Mouse (Mus musculus) kidney, adult 2 months (tissue): ENCODE measurements around the gene Kif2c.

Source experiments
- CTCF ChIP-seq: fragments of 200-500 bp; conservative IDR thresholded peaks from 2 replicates; pipeline ENCODE4 v1.5.1; 2011; ENCODE audit warnings: low read depth, mild to moderate bottlenecking, control low read depth, low read length, moderate library complexity, mixed read lengths; ENCODE audit not compliant: insufficient read depth, insufficient read length
- POLR2A ChIP-seq: fragments of 200-500 bp; IDR thresholded peaks from one replicate; pipeline ENCODE4 v1.6.1; 2011; ENCODE audit warnings: low read depth, low read length, control low read depth

- TF ChIP-seq CTCF = no peak
- no peak for TF ChIP-seq POLR2A
These were observed 39.4 kb upstream of the Kif2c start for GRCm38 (mm10) chr4:117221836-117222235.
